Mouse (Mus musculus): ENCODE results near the gene Pgm2.

- TF ChIP-seq CTCF (IDR thresholded peaks at IDR 0.05; ENCODE audit: control insufficient read depth, insufficient read depth, insufficient replicate concordance, low read depth, low read length) (no peak), POLR2A (IDR thresholded peaks at IDR 0.05; ENCODE audit: control insufficient read depth, low read depth, low read length) (no peak)
Observed at GRCm38 (mm10) chr5:64078740-64079461, 13.8 kb upstream of the Pgm2 start.
